Mouse (Mus musculus) hindbrain, embryonic 13.5 days (tissue): Measurements from ENCODE around the gene Lyrm7. TPM values are rescaled to one million over a fixed set of nuclear protein-coding genes. Genes with fewer than 3 reads are reported as not detected.

Experiments used
- ATAC-seq: fragments of 200-750 bp; cut with Nextera tagmentation; 2 replicates; pipeline ENCODE4 v1.8.0; 2017; ENCODE audit warnings: moderate TSS enrichment; ENCODE audit not compliant: low FRiP score
- H3K27ac ChIP-seq: fragments of 300-500 bp; sonication (generic); 2 replicates; pipeline ENCODE4 v1.5.1; 2015; ENCODE audit warnings: inconsistent platforms, mild to moderate bottlenecking, moderate library complexity
- H3K27me3 ChIP-seq: fragments of 300-500 bp; sonication (generic); 2 replicates; pipeline ENCODE4 v1.6.1; 2015; ENCODE audit warnings: mild to moderate bottlenecking, inconsistent platforms
- H3K36me3 ChIP-seq: fragments of 300-500 bp; sonication (generic); 2 replicates; pipeline ENCODE4 v1.6.1; 2015; ENCODE audit warnings: mild to moderate bottlenecking, inconsistent platforms
- H3K4me1 ChIP-seq: fragments of 300-500 bp; sonication (generic); replicated peaks from 2 replicates; pipeline ENCODE4 v1.6.1; 2015; ENCODE audit warnings: inconsistent platforms
- H3K4me2 ChIP-seq: fragments of 300-500 bp; sonication (generic); 2 replicates; pipeline ENCODE4 v1.6.1; 2015; ENCODE audit warnings: inconsistent platforms, mild to moderate bottlenecking, moderate library complexity
- H3K4me3 ChIP-seq: fragments of 300-500 bp; sonication (generic); 2 replicates; pipeline ENCODE4 v1.5.1; 2015; ENCODE audit warnings: mild to moderate bottlenecking, inconsistent platforms
- H3K9ac ChIP-seq: fragments of 300-500 bp; sonication (generic); 2 replicates; pipeline ENCODE4 v1.6.1; 2015; ENCODE audit warnings: mild to moderate bottlenecking, inconsistent platforms
- H3K9me3 ChIP-seq: fragments of 300-500 bp; sonication (generic); 2 replicates; pipeline ENCODE4 v1.6.1; 2016; ENCODE audit warnings: inconsistent platforms
- WGBS: fragments of 180-500 bp; shearing (Covaris S2); methylation state at CpG from one replicate; pipeline ENCODE4 v1.1.7; 2015; 5-methylcytosine and 5-hydroxymethylcytosine counted together
- polyA plus RNA-seq: library from polyadenylated mRNA; unstranded; fragments of >200 nt; fragmentation: Nextera tagmentation; extraction: Ambion mirVana; gene quantifications from 2 replicates; pipeline ENCODE4 v1.2.1, GENCODE M21; 2015

The Lyrm7 gene
- polyA plus RNA-seq, 1 experiment from 2014 or later: 11.7 TPM

GRCm38 (mm10) chr11:54834596-54834995 is 26.1 kb downstream of the Lyrm7 start:
- Histone ChIP-seq H3K9ac (no peak overlapping the region), H3K27me3 (no peaks in the 10 kb centered on the region), H3K36me3 (peaks cover 3% of the 10 kb centered on the region), H3K4me2 (no peak overlapping the region), H3K4me3 (no peak overlapping the region), H3K27ac (no peak overlapping the region), H3K9me3 (no peaks in the 10 kb centered on the region), H3K4me1 (no peaks in the 10 kb centered on the region)
- ATAC-seq: no peak
- 61% methylated on average over 2 of the region's 2 CpGs for WGBS

GRCm38 (mm10) chr11:54833833-54834232 is 26.9 kb downstream of the Lyrm7 start:
- H3K4me1 ChIP-seq: no peaks in the 10 kb centered on the region
- ATAC-seq: no peak
- H3K36me3 ChIP-seq: no peaks in the 10 kb centered on the region
- H3K9ac ChIP-seq: no peak overlapping the region
- no peak overlapping the region for H3K4me2 ChIP-seq
- no peaks in the 10 kb centered on the region for H3K27me3 ChIP-seq
- H3K4me3 ChIP-seq: no peak overlapping the region
- WGBS: 96% methylated on average over 4 of the region's 4 CpGs
- no peak overlapping the region for H3K27ac ChIP-seq
- H3K9me3 ChIP-seq: no peaks in the 10 kb centered on the region

GRCm38 (mm10) chr11:54826819-54827218 is 33.9 kb downstream of the Lyrm7 start:
- Histone ChIP-seq H3K27me3 (no peaks in the 10 kb centered on the region), H3K27ac (no peak overlapping the region), H3K4me1 (no peaks in the 10 kb centered on the region), H3K4me3 (no peak overlapping the region), H3K36me3 (peaks cover 3% of the 10 kb centered on the region; the same call in 1 of the 2 replicates), H3K4me2 (no peak overlapping the region), H3K9me3 (peaks cover 6% of the 10 kb centered on the region; the same call in 1 of the 2 replicates), H3K9ac (no peak overlapping the region)
- WGBS: 87% methylated on average over 8 of the region's 8 CpGs
- no peak for ATAC-seq

GRCm38 (mm10) chr11:54825774-54826173 is 34.9 kb downstream of the Lyrm7 start:
- Histone ChIP-seq H3K36me3 (peaks cover 3% of the 10 kb centered on the region; the same call in 1 of the 2 replicates), H3K27ac (no peak overlapping the region), H3K4me2 (no peak overlapping the region), H3K4me3 (no peak overlapping the region), H3K4me1 (0 out of 2 replicates have a peak, but pooled peaks cover under 1% of the 10 kb centered on the region), H3K27me3 (no peaks in the 10 kb centered on the region), H3K9ac (no peak overlapping the region), H3K9me3 (peaks cover 6% of the 10 kb centered on the region; the same call in 1 of the 2 replicates)
- no peak for ATAC-seq
- WGBS: 83% methylated on average over 4 of the region's 4 CpGs

GRCm38 (mm10) chr11:54823467-54823866 is 37.2 kb downstream of the Lyrm7 start:
- Histone ChIP-seq H3K27ac (no peak overlapping the region), H3K4me2 (no peak overlapping the region), H3K36me3 (peaks cover 3% of the 10 kb centered on the region; the same call in 1 of the 2 replicates), H3K27me3 (no peaks in the 10 kb centered on the region), H3K4me1 (0 out of 2 replicates have a peak, but pooled peaks cover 11% of the 10 kb centered on the region), H3K9ac (no peak overlapping the region), H3K9me3 (peaks cover 6% of the 10 kb centered on the region; the same call in 1 of the 2 replicates), H3K4me3 (no peak overlapping the region)
- ATAC-seq: no peak
- 85% methylated on average over 4 of the region's 4 CpGs for WGBS

- no peak overlapping the region for H3K4me2 ChIP-seq
- no peak overlapping the region for H3K4me3 ChIP-seq
- no peak for ATAC-seq
- H3K9ac ChIP-seq: no peak overlapping the region
- no peak overlapping the region for H3K27ac ChIP-seq
- H3K36me3 ChIP-seq: 0 out of 2 replicates have a peak, but pooled peaks cover 3% of the 10 kb centered on the region
- no peaks in the 10 kb centered on the region for H3K27me3 ChIP-seq
- WGBS: 68% methylated on average over 7 of the region's 7 CpGs
- peaks cover 22% of the 10 kb centered on the region for H3K4me1 ChIP-seq
- peaks cover 2% of the 10 kb centered on the region; the same call in 1 of the 2 replicates for H3K9me3 ChIP-seq
Measured at GRCm38 (mm10) chr11:54819489-54819888, 41.2 kb downstream of the Lyrm7 start.

- no peak for ATAC-seq
- Histone ChIP-seq H3K36me3 (no peaks in the 10 kb centered on the region), H3K4me3 (no peak overlapping the region), H3K9ac (no peak overlapping the region), H3K4me2 (no peak overlapping the region), H3K27me3 (no peaks in the 10 kb centered on the region), H3K27ac (0 out of 2 replicates have a peak overlapping the region, but pooled peaks have one; percentile 55), H3K4me1 (peaks cover 34% of the 10 kb centered on the region), H3K9me3 (no peaks in the 10 kb centered on the region)
- WGBS: 42% methylated on average over 4 of the region's 4 CpGs
Measured at GRCm38 (mm10) chr11:54817449-54817848, 43.3 kb downstream of the Lyrm7 start.

GRCm38 (mm10) chr11:54815659-54816058 is 45.1 kb downstream of the Lyrm7 start:
- Histone ChIP-seq H3K36me3 (no peaks in the 10 kb centered on the region), H3K4me2 (no peak overlapping the region), H3K9ac (no peak overlapping the region), H3K4me1 (peaks cover 40% of the 10 kb centered on the region), H3K27ac (no peak overlapping the region), H3K4me3 (no peak overlapping the region), H3K9me3 (no peaks in the 10 kb centered on the region), H3K27me3 (no peaks in the 10 kb centered on the region)
- ATAC-seq: no peak

- Histone ChIP-seq H3K9ac (no peak overlapping the region), H3K27ac (peak overlapping the region; percentile 70), H3K4me3 (no peak overlapping the region), H3K36me3 (no peaks in the 10 kb centered on the region), H3K9me3 (no peaks in the 10 kb centered on the region), H3K27me3 (no peaks in the 10 kb centered on the region), H3K4me1 (peaks cover 29% of the 10 kb centered on the region), H3K4me2 (no peak overlapping the region)
- peak; percentile 74 for ATAC-seq
- 16% methylated on average over 8 of the region's 8 CpGs for WGBS
Measured at GRCm38 (mm10) chr11:54812812-54813516, 47.8 kb downstream of the Lyrm7 start.

- Histone ChIP-seq H3K36me3 (no peaks in the 10 kb centered on the region), H3K4me2 (no peak overlapping the region), H3K4me1 (peaks cover 22% of the 10 kb centered on the region), H3K9me3 (no peaks in the 10 kb centered on the region), H3K9ac (no peak overlapping the region), H3K27ac (peak overlapping the region; percentile 70), H3K27me3 (no peaks in the 10 kb centered on the region), H3K4me3 (no peak overlapping the region)
- ATAC-seq: peak; percentile 59; the same call in 1 of the 2 replicates
- 17% methylated on average over 4 of the region's 4 CpGs for WGBS
Measured at GRCm38 (mm10) chr11:54812314-54812713, 48.4 kb downstream of the Lyrm7 start.

GRCm38 (mm10) chr11:54811054-54811453 is 49.7 kb downstream of the Lyrm7 start:
- Histone ChIP-seq H3K9ac (no peak overlapping the region), H3K4me1 (peaks cover 18% of the 10 kb centered on the region), H3K4me3 (no peak overlapping the region), H3K36me3 (no peaks in the 10 kb centered on the region), H3K27me3 (no peaks in the 10 kb centered on the region), H3K9me3 (no peaks in the 10 kb centered on the region), H3K27ac (no peak overlapping the region), H3K4me2 (no peak overlapping the region)
- ATAC-seq: no peak
- WGBS: 80% methylated on average over 3 of the region's 3 CpGs

GRCm38 (mm10) chr11:54809582-54809981 is 51.1 kb downstream of the Lyrm7 start:
- H3K27me3 ChIP-seq: no peaks in the 10 kb centered on the region
- no peak overlapping the region for H3K9ac ChIP-seq
- H3K9me3 ChIP-seq: no peaks in the 10 kb centered on the region
- no peak overlapping the region for H3K27ac ChIP-seq
- WGBS: 93% methylated on average over 5 of the region's 5 CpGs
- ATAC-seq: no peak
- no peak overlapping the region for H3K4me3 ChIP-seq
- no peak overlapping the region for H3K4me2 ChIP-seq
- H3K4me1 ChIP-seq: peaks cover 18% of the 10 kb centered on the region
- H3K36me3 ChIP-seq: no peaks in the 10 kb centered on the region

- 82% methylated on average over 4 of the region's 4 CpGs for WGBS
Measured at GRCm38 (mm10) chr11:54808177-54808576, 52.5 kb downstream of the Lyrm7 start.

More at GRCm38 (mm10) chr11:54808177-54808576, 52.5 kb downstream of the Lyrm7 start:
- H3K4me2 ChIP-seq: no peak overlapping the region
- peaks cover 14% of the 10 kb centered on the region for H3K4me1 ChIP-seq
- no peaks in the 10 kb centered on the region for H3K9me3 ChIP-seq
- H3K9ac ChIP-seq: no peak overlapping the region
- ATAC-seq: no peak
- H3K27ac ChIP-seq: no peak overlapping the region
- no peaks in the 10 kb centered on the region for H3K27me3 ChIP-seq
- H3K4me3 ChIP-seq: no peak overlapping the region
- H3K36me3 ChIP-seq: no peaks in the 10 kb centered on the region
